Mouse (Mus musculus) brain, embryonic 18.5 days (tissue): ENCODE results near the gene Bcl7c.
"Not testable (repeated sequence)": the region's sequence is repeated elsewhere in the genome, so short reads cannot be mapped to it uniquely, and the experiment has no call there.

ENCODE experiments used
- DNase-seq: peaks from one replicate; pipeline ENCODE4 v3.0.0-alpha.2; 2012; ENCODE audit warnings: low read depth, low spot score

Gene Bcl7c

DNA sequence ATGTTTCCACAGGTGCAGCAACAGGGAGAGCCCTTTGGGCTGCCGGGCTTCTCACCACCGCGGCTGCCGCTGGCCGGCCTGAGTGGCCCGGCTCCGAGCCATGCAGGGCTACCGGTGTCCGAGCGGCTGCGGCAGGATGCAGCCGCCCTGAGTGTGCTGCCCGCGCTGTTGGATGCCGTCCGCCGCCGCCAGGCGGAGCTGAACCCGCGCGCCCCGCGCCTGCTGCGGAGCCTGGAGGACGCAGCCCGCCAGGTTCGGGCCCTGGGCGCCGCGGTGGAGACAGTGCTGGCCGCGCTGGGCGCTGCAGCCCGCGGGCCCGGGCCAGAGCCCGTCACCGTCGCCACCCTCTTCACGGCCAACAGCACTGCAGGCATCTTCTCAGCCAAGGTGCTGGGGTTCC, 8.3 kb upstream of the Bcl7c start:
- no peak for DNase-seq

GRCm38 (mm10) chr7:127714816-127715215, 6.1 kb upstream of the Bcl7c start:
- DNase-seq: no peak

GRCm38 (mm10) chr7:127712461-127713385, 4.0 kb upstream of the Bcl7c start, which contains the start of gene Ctf1:
Gene Ctf1 (plus strand): TSS chr7:127712736.
- DNase-seq: peak; percentile 67

GRCm38 (mm10) chr7:127711456-127711855, 2.7 kb upstream of the Bcl7c start:
- DNase-seq: no peak

GRCm38 (mm10) chr7:127711031-127711430, 2.3 kb upstream of the Bcl7c start:
- no peak for DNase-seq

DNA sequence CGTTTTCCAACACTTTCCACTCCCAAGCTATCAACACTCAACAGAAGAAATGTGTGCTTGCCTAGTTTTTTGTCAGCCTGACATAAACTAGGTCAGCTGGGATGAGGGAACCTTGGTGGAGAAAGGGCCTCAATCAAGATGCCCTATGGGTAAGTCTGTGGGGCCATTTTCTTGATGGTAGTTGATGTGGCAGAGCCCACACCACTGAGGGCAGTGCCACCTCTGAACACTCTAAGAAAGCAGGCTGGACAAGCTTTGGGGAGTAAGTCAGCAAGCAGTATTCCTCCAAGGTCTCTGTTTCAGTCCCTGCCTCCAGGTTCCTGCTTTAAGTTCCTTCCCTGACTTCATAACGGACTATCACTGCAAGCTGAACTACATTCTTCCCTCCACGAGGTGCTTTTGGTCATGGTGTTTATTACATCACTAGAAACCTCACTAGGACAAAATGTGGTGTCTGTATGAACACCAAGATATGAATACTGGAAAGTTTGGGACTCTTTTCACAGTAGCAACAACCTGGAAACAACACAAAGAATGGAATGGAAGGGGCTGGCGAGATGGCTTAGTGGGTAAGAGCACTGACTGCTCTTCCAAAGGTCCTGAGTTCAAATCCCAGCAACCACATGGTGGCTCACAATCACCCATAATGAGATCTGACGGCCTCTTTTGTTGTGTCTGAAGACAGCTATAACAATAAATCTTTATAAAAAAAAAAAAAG, 687 bp upstream of the Bcl7c start:
- DNase-seq: no peak

DNA sequence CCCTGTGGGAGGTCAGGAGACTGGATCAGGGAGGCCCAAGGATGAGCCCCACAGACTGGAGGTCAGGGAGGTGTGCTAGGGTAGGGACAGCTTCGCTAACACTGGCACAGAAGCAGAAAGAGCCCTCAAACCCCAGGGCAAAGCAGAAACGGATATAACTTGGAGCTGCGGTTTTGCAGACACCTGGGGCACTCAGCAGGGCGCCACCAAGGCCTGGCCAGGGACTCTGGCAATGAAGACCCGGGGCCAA, 851 bp downstream of the Bcl7c start:
- no peak for DNase-seq

DNA sequence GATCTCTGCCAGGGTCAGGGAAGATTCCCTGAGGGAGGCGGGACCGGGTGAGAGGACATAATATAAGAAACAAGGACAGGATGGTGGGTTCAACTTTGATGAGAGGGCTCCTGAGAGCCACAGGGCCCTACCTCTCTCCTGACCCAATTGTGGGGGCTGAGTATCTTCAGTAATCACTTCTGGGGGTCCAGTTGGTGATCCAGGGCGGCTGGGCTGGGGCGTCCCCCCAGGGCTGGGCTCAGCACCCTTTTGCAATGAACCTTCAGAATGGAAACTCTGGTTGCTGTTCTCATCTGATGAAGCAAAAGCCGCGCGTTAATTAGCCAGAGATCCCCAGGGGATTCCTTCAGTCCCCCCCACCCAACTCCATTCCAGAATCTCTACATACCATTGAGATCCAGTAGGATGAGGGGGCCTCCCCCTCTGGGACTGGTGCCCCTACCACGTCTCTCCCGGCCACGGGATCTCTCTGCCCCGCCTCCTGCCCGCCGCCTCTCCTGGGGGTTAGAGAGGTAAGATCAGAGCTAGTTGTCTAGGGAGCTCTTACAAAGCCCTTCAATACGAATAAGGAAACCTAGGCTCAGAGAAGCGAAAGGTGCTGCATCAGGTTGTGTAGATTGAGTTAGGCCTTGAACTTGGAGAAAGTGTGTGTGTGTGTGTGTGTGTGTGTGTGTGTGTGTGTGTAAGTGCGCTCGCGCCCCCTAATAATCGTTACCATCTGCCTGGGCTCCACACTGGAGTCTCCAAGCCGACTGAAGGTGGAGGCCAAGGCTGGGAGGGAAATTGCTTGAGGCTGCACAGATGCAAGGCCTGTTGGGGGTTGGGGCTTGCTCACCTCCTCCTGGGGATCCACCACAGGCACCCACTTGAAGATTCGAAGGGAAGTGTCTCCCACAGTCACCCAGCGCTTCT, 1.4 kb downstream of the Bcl7c start:
- no peak for DNase-seq

- no peak for DNase-seq
Observed at GRCm38 (mm10) chr7:127705706-127706105, 3.0 kb downstream of the Bcl7c start.

- no peak for DNase-seq
Observed at GRCm38 (mm10) chr7:127704598-127704997, 4.1 kb downstream of the Bcl7c start.

DNA sequence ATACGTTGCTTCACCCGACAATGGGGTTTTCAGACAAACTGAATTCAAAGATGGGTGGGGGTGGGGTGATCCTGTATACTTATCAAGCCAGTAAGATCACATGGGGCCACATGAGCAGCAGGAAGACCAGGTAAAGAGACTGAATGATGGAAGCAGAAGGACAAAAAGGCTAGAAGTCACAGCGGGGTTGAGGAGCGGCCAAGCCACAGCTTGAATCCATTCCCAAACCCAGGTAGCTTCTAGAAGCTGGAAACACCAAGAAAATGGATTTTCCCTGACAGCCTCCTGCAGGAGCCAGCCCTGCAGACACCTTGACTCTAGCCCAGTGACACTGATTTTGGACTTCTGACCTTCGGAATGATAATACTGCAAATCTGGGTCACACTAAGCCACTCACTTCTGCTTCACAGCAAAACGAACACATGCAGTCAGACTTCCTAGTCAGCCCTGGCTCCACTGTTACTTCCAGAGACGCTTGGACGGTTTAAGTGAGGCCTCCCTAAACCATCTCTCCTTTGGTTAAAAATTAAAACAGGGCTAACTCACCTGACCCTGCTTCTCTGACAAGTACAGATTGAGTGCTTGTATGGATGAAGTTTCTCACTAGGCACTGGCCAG, 5.1 kb downstream of the Bcl7c start:
- DNase-seq: no peak

GRCm38 (mm10) chr7:127700712-127701331, 7.9 kb downstream of the Bcl7c start:
- no peak for DNase-seq

GRCm38 (mm10) chr7:127698986-127699385, 9.7 kb downstream of the Bcl7c start:
- DNase-seq: no peak

- DNase-seq: not testable (repeated sequence)
Observed at GRCm38 (mm10) chr7:127693730-127694129, 15.0 kb downstream of the Bcl7c start.

DNA sequence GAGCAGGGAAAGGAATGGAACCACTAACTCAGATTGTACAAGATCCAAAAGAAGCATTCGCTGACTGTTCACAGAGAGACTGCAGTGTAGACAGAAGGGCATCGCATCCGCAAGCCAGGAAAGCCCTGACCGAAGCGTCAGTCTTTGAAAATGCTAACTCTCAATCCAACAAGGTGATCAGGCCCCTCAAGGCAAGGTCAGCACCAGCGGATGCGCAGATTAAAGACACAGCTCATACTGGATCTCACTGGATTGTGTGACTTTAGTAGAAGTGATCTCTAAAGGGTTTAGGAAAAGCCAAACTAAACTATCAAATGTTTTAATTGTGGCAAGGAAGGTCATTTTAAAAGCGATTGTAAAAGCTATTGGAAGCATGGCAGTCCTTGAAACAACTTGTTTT, 15.4 kb downstream of the Bcl7c start:
- no peak for DNase-seq

- DNase-seq: no peak
Observed at GRCm38 (mm10) chr7:127691221-127691989, 17.3 kb downstream of the Bcl7c start.

DNA sequence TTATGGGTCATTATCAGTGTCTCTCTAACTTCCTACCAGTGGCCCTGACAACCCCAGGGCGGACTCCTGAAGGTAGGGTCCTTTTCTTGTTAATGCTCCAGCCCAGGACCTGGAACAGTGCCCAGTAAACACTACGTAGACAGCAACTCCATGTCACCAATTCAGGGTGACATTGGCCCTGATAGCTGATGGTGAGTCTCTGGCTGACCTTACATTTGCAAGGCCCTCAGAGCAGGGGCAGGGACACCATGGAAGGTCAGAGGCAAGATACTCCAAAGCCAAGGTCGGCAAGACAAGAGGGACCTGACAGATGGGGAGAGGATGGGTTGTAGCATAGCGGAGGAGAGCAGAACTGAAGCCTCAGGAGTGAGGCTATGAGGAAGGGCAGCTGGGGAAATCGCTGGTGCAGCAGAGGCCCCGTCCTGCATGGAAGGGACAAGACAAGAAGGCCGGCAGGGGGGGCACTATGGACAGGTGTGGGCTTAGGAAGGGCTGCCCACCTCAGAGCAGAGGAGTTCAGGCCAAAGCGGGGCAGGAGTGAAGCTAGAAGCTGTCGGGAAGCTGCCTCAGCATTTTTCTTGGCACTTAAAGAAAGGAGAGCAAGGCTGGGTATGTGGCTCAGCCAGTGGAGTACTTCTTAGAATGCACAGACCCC, 19.0 kb downstream of the Bcl7c start:
- DNase-seq: no peak

DNA sequence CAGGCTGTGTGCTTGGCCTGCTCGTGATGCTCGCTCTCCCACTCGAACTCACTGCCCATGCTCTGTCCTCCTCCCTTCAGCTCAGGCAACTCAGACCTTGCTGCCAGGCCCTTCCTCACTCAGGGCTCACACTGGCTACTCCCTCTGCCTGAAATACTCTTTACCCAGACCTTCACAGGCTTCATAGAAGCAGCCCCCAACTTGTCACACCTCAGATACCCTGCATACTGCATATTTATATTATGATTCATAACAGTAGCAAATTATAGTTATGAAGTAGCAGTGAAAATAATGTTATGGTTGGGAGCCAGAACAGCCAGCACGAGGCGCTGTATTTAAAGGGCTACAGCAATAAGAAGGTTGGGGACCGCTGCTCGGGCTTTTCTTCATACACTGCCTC, 19.8 kb downstream of the Bcl7c start:
- no peak for DNase-seq

DNA sequence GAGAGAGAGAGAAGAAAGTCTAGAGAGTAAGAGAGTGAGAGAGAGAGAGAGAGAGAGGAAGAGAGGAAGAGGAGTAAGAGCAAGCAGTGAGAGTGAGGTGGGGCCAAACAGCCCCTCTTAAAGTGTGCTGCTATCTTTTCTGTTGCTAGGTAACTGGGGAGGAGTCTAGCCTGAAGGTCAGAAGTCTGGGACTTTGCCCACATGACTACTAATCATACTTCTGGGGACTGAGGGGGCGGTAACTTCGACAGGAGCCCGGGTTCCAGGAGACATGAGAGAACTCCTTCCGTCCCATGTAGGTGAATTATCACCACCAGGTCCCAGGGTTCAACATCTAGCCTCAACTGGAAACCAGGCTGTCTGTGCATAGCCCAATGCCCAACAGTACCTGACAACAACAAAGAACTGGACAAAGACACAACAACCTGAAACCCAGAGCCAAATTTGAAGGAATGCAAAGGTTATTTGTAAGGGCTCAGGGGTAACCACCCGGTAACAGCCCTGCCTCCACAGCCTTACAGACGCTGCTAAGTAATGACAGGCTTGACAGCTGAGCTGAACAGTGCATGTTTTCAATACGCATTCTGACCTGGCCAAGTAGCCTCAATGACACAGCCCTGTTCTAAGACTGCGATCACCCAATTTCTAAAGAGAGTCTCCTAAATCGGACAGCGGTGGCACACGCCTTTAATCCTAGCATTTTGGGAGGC, 21.8 kb downstream of the Bcl7c start:
- DNase-seq: no peak
